Mouse (Mus musculus) MN1 (cell line): ENCODE results near the gene Pfkp.
A peak's percentile ranks its signal among the peaks of the same experiment; 100 is the strongest.

Experiments
- DNase-seq: peaks from one replicate; pipeline ENCODE4 v3.0.0-alpha.2; 2016; ENCODE audit warnings: low spot score

The Pfkp gene

GRCm38 (mm10) chr13:6648669-6649233 lies at the start of gene Pfkp:
Gene Pfkp, minus strand, starts transcription at chr13:6648777.
- DNase-seq = peak; percentile 96

GRCm38 (mm10) chr13:6690607-6691006 lies 42.0 kb upstream of the Pfkp start:
- DNase-seq = no peak

GRCm38 (mm10) chr13:6689962-6690361 lies 41.4 kb upstream of the Pfkp start:
- peak; percentile 30 for DNase-seq

GRCm38 (mm10) chr13:6688790-6689433 lies 40.3 kb upstream of the Pfkp start:
- peak; percentile 72 for DNase-seq

GRCm38 (mm10) chr13:6666887-6667286 lies 18.3 kb upstream of the Pfkp start:
- no peak for DNase-seq

- no peak for DNase-seq
Measured at GRCm38 (mm10) chr13:6665506-6665905, 16.9 kb upstream of the Pfkp start.

GRCm38 (mm10) chr13:6664216-6664615 lies 15.6 kb upstream of the Pfkp start:
- no peak for DNase-seq

- DNase-seq = peak; percentile 72
Measured at GRCm38 (mm10) chr13:6659314-6659713, 10.7 kb upstream of the Pfkp start.

- DNase-seq = no peak
Measured at GRCm38 (mm10) chr13:6657300-6657699, 8.7 kb upstream of the Pfkp start.

- no peak for DNase-seq
Measured at GRCm38 (mm10) chr13:6649542-6649941, 965 bp upstream of the Pfkp start.

GRCm38 (mm10) chr13:6647992-6648668 lies 447 bp downstream of the Pfkp start:
- DNase-seq = no peak

GRCm38 (mm10) chr13:6647067-6647991 lies 1.2 kb downstream of the Pfkp start:
- DNase-seq = peak; percentile 73

GRCm38 (mm10) chr13:6646674-6647066 lies 1.9 kb downstream of the Pfkp start:
- DNase-seq = no peak

- no peak for DNase-seq
Measured at GRCm38 (mm10) chr13:6646266-6646665, 2.3 kb downstream of the Pfkp start.

GRCm38 (mm10) chr13:6643968-6644367 lies 4.6 kb downstream of the Pfkp start:
- DNase-seq = no peak

- DNase-seq = no peak
Measured at GRCm38 (mm10) chr13:6643026-6643425, 5.6 kb downstream of the Pfkp start.

- DNase-seq = no peak
Measured at GRCm38 (mm10) chr13:6642453-6642852, 6.1 kb downstream of the Pfkp start.

- no peak for DNase-seq
Measured at GRCm38 (mm10) chr13:6641497-6641896, 7.1 kb downstream of the Pfkp start.

- DNase-seq = peak; percentile 50
Measured at GRCm38 (mm10) chr13:6639507-6640030, 9.0 kb downstream of the Pfkp start.

GRCm38 (mm10) chr13:6638976-6639375 lies 9.6 kb downstream of the Pfkp start:
- no peak for DNase-seq

GRCm38 (mm10) chr13:6638425-6638824 lies 10.2 kb downstream of the Pfkp start:
- peak; percentile 42 for DNase-seq

GRCm38 (mm10) chr13:6637534-6638124 lies 10.9 kb downstream of the Pfkp start:
- no peak for DNase-seq
